Mouse (Mus musculus) heart, adult 2 months (tissue): ENCODE data around the gene Alpi. TPM values are rescaled to one million over a fixed set of nuclear protein-coding genes. Genes with fewer than 3 reads are reported as not detected.

Experiments used
- DNase-seq, 2 experiments: peaks; one replicate each; pipeline ENCODE4 v3.0.0; 2021
- H3K27ac ChIP-seq: fragments of 200-600 bp; 2 replicates; pipeline ENCODE4 v1.8.1; 2022
- H3K27me3 ChIP-seq: fragments of 200-500 bp; 2 replicates; pipeline ENCODE4 v1.6.1; 2012; ENCODE audit warnings: mild to moderate bottlenecking, low read length, inconsistent platforms, mixed read lengths; ENCODE audit not compliant: control insufficient read depth, insufficient read depth
- H3K36me3 ChIP-seq: fragments of 200-500 bp; 2 replicates; pipeline ENCODE4 v1.6.1; 2012; ENCODE audit warnings: low read length, inconsistent platforms; ENCODE audit not compliant: control insufficient read depth, insufficient read depth
- H3K4me1 ChIP-seq: fragments of 200-500 bp; 2 replicates; pipeline ENCODE4 v1.6.1; 2011; ENCODE audit warnings: low read length; ENCODE audit not compliant: control insufficient read depth, insufficient read depth
- H3K4me3 ChIP-seq: fragments of 200-600 bp; 2 replicates; pipeline ENCODE4 v1.8.1; 2022
- H3K79me2 ChIP-seq: fragments of 200-500 bp; replicated peaks from 2 replicates; pipeline ENCODE4 v1.6.1; 2012; ENCODE audit warnings: mild to moderate bottlenecking, inconsistent platforms, low read length, moderate library complexity, mixed read lengths; ENCODE audit not compliant: control insufficient read depth, insufficient read depth
- H3K9ac ChIP-seq: fragments of 200-500 bp; 2 replicates; pipeline ENCODE4 v1.6.1; 2012; ENCODE audit warnings: low read depth, mild to moderate bottlenecking, control low read depth, inconsistent platforms, low read length, mixed read lengths
- CTCF ChIP-seq: fragments of 200-600 bp; IDR thresholded peaks from 2 replicates; pipeline ENCODE4 v1.8.1; 2022; ENCODE audit warnings: antibody characterized with exemption, mild to moderate bottlenecking, moderate library complexity
- EP300 ChIP-seq: fragments of 200-500 bp; IDR thresholded peaks from 2 replicates; pipeline ENCODE4 v1.6.1; 2011; ENCODE audit warnings: low read depth, low read length, control low read depth; ENCODE audit not compliant: insufficient read depth
- POLR2A ChIP-seq: fragments of 200-500 bp; IDR thresholded peaks from 2 replicates; pipeline ENCODE4 v1.6.1; 2011; ENCODE audit warnings: mild to moderate bottlenecking, low read depth, low read length, control low read depth; ENCODE audit not compliant: insufficient read depth
- WGBS: fragments of 180-500 bp; shearing (Covaris S2); methylation state at CpG from one replicate; pipeline ENCODE4 v1.1.7; 2018; 5-methylcytosine and 5-hydroxymethylcytosine counted together
- intact Hi-C: fragments of 180-260 bp; cut with DNase I; formaldehyde crosslinking; loops from one replicate; pipeline ENCODE4 v1.15.1; 2025
- polyA plus RNA-seq: library from polyadenylated mRNA; depleted of rRNA; stranded (reverse); fragments of >200 nt; gene quantifications from 2 replicates; pipeline ENCODE4 v1.2.3, GENCODE M21; 2012
- total RNA-seq, 2 experiments: library from RNA; stranded (reverse); gene quantifications; 2 replicates each; pipeline ENCODE4 v1.2.3; 2021

The Alpi gene
- total and polyA plus RNA-seq, 3 experiments = 0.06 TPM; not detected in 2

GRCm38 (mm10) chr1:87086964-87087363 is 14.4 kb downstream of the Alpi start:
- no peak overlapping the region for H3K9ac ChIP-seq
- WGBS = 79% methylated on average over 17 of the region's 17 CpGs
- H3K27me3 ChIP-seq = no peaks in the 10 kb centered on the region
- no peaks in the 10 kb centered on the region for H3K4me1 ChIP-seq
- H3K36me3 ChIP-seq = no peaks in the 10 kb centered on the region
- DNase-seq = no peak
- no peak overlapping the region for H3K4me3 ChIP-seq
- H3K27ac ChIP-seq = no peak overlapping the region
- intact Hi-C loops = no loop called here
- H3K79me2 ChIP-seq = no peaks in the 10 kb centered on the region
- TF ChIP-seq EP300 = no peak
- TF ChIP-seq CTCF = no peak
- TF ChIP-seq POLR2A = no peak

- intact Hi-C loops = no loop called here
- TF ChIP-seq CTCF (no peak), EP300 (no peak), POLR2A (no peak)
- WGBS = 66% methylated on average over 4 of the region's 4 CpGs
These were observed 15.2 kb downstream of the Alpi start for GRCm38 (mm10) chr1:87086196-87086595.

GRCm38 (mm10) chr1:87073776-87074175 is 27.6 kb downstream of the Alpi start:
- intact Hi-C loops = no loop called here
- Histone ChIP-seq H3K79me2 (no peaks in the 10 kb centered on the region), H3K27ac (no peak overlapping the region), H3K4me3 (no peak overlapping the region), H3K36me3 (no peaks in the 10 kb centered on the region), H3K9ac (no peak overlapping the region), H3K27me3 (no peaks in the 10 kb centered on the region), H3K4me1 (no peaks in the 10 kb centered on the region)
- TF ChIP-seq POLR2A = no peak
- TF ChIP-seq CTCF = no peak
- TF ChIP-seq EP300 = no peak
- WGBS = 76% methylated on average over 8 of the region's 8 CpGs
- DNase-seq = no peak

More at GRCm38 (mm10) chr1:87086196-87086595, 15.2 kb downstream of the Alpi start:
- H3K27me3 ChIP-seq = no peaks in the 10 kb centered on the region
- no peak for DNase-seq
- H3K79me2 ChIP-seq = no peaks in the 10 kb centered on the region
- no peak overlapping the region for H3K4me3 ChIP-seq
- H3K9ac ChIP-seq = no peak overlapping the region
- no peaks in the 10 kb centered on the region for H3K36me3 ChIP-seq
- no peak overlapping the region for H3K27ac ChIP-seq
- H3K4me1 ChIP-seq = no peaks in the 10 kb centered on the region

- peak in 1 of 2 experiments; percentile 29 for DNase-seq
- Histone ChIP-seq H3K79me2 (no peaks in the 10 kb centered on the region), H3K27me3 (no peaks in the 10 kb centered on the region), H3K36me3 (no peaks in the 10 kb centered on the region), H3K27ac (no peak overlapping the region), H3K4me3 (no peak overlapping the region), H3K9ac (no peak overlapping the region), H3K4me1 (no peaks in the 10 kb centered on the region)
- intact Hi-C loops = no loop called here
- TF ChIP-seq POLR2A = no peak
- peak; percentile 50 for TF ChIP-seq CTCF
- 59% methylated on average over 16 of the region's 16 CpGs for WGBS
These were observed 30.7 kb downstream of the Alpi start for GRCm38 (mm10) chr1:87070720-87071119.

- no peak overlapping the region for H3K27ac ChIP-seq
- intact Hi-C loops = no loop called here
- no peaks in the 10 kb centered on the region for H3K27me3 ChIP-seq
These were observed 40.5 kb downstream of the Alpi start for GRCm38 (mm10) chr1:87060913-87061312.

GRCm38 (mm10) chr1:87059042-87059665 is 42.3 kb downstream of the Alpi start:
- H3K27me3 ChIP-seq = no peaks in the 10 kb centered on the region
- H3K4me3 ChIP-seq = no peak overlapping the region
- no peak overlapping the region for H3K27ac ChIP-seq
- 68% methylated on average over 8 of the region's 8 CpGs for WGBS
- TF ChIP-seq POLR2A = no peak
- no peak for TF ChIP-seq EP300
- TF ChIP-seq CTCF = no peak
- intact Hi-C loops = no loop called here
- no peak for DNase-seq
- no peaks in the 10 kb centered on the region for H3K36me3 ChIP-seq
- H3K79me2 ChIP-seq = no peaks in the 10 kb centered on the region
- H3K4me1 ChIP-seq = no peaks in the 10 kb centered on the region
- H3K9ac ChIP-seq = no peak overlapping the region

More at GRCm38 (mm10) chr1:87060913-87061312, 40.5 kb downstream of the Alpi start:
- Histone ChIP-seq H3K79me2 (no peaks in the 10 kb centered on the region), H3K9ac (no peak overlapping the region), H3K4me3 (no peak overlapping the region), H3K36me3 (no peaks in the 10 kb centered on the region), H3K4me1 (no peaks in the 10 kb centered on the region)
- no peak for TF ChIP-seq EP300
- TF ChIP-seq CTCF = peak; percentile 37
- DNase-seq = no peak
